ENCODE assay signal across 26 mouse cellular contexts in the genomic region with DNA sequence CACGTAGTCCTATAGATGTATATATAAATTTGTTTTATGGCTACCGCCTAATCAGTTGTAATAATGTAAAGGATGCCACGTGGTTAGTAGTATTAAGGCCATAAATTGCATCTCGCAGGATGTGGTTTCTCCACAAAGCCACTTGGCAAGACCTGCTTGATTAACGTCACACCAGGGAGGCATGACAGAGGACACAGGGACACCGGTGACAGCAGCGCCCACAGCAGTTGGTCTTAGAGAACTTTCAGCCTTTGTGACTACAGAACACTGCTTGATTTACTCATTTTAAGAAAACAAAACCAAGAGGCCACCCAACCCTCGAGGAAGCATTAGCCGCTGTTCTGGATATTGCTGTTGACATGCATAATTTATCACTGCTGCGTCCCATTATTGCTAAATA.
DNase-seq lines count a peak whose midpoint lies in the region; ATAC-seq lines count a peak whose summit lies in the region.
"Had no signal": no experiment of that assay in that cellular context is flagged by ENCODE, and none has a peak within 500 bp of the region (broad histone marks: within the 10 kb centered on the region; RNA-seq: fewer than 3 reads in every experiment).

No protein-coding gene starts in this region.

- peak; percentile 9; the same call in 1 of the 2 replicates for ATAC-seq in neural tube, embryonic 13.5 days (ENCODE audit: low read depth)
- ATAC-seq in common myeloid progenitor, adult 5-6 weeks (replicated peaks; ENCODE audit: low read depth, poor library complexity, severe bottlenecking), result peak; percentile 67
- ATAC-seq in hematopoietic stem cell, adult 5-6 weeks (replicated peaks in 1 of 2; ENCODE audit: insufficient read depth in 1 of 2, low FRiP score in 2 of 2, low TSS enrichment in 1 of 2, low read depth in 1 of 2, poor library complexity in 2 of 2, severe bottlenecking in 2 of 2), result peak; percentile 24 to 58; a peak in 2 of 4 replicates
- ATAC-seq in hindbrain, embryonic 12.5 days (ENCODE audit: low FRiP score), result no peak
- no peak for ATAC-seq in hindbrain, embryonic 14.5 days (ENCODE audit: low FRiP score)
- ATAC-seq: activated CD4-positive, CD25-positive, alpha-beta regulatory T cell, adult 4 months; CD4-positive, CD25-positive, alpha-beta regulatory T cell, adult 4 months; forebrain, embryonic 13.5 days; forebrain, postnatal 0 days; Patski had no signal

- no peak overlapping the region for H3K4me3 ChIP-seq in neural tube, embryonic 13.5 days
- no peak overlapping the region for H3K4me3 ChIP-seq in hindbrain, embryonic 12.5 days
- H3K4me3 ChIP-seq in hindbrain, embryonic 14.5 days (replicated peaks; ENCODE audit: low read length), result no peak overlapping the region
- H3K4me3 ChIP-seq: embryonic facial prominence, embryonic 10.5 days; embryonic facial prominence, embryonic 12.5 days; forebrain, embryonic 13.5 days; forebrain, embryonic 15.5 days had no signal

- H3K27ac ChIP-seq in neural tube, embryonic 13.5 days (replicated peaks), result peak overlapping the region; percentile 73
- no peak overlapping the region for H3K27ac ChIP-seq in hindbrain, embryonic 12.5 days
- no peak overlapping the region for H3K27ac ChIP-seq in hindbrain, embryonic 14.5 days
- H3K27ac ChIP-seq: embryonic facial prominence, embryonic 10.5 days; embryonic facial prominence, embryonic 12.5 days; forebrain, embryonic 13.5 days; forebrain, embryonic 15.5 days had no signal

- 31% methylated on average over 10 of the region's 10 CpGs for WGBS in neural tube, embryonic 13.5 days
- WGBS in hindbrain, embryonic 12.5 days, result 62% methylated on average over 10 of the region's 10 CpGs
- 57% methylated on average over 10 of the region's 10 CpGs for WGBS in hindbrain, embryonic 14.5 days

- no peaks in the 10 kb centered on the region for H3K27me3 ChIP-seq in neural tube, embryonic 13.5 days
- no peaks in the 10 kb centered on the region for H3K27me3 ChIP-seq in hindbrain, embryonic 12.5 days
- no peaks in the 10 kb centered on the region for H3K27me3 ChIP-seq in hindbrain, embryonic 14.5 days (ENCODE audit: control insufficient read depth, insufficient read depth, low read length)
- H3K27me3 ChIP-seq: CH12.LX; embryonic facial prominence, embryonic 12.5 days; forebrain, embryonic 13.5 days; forebrain, embryonic 15.5 days; Patski had no signal

- DNase-seq in neural tube, embryonic 10.5 days (ENCODE audit: extremely low spot score, low spot score), result no peak
- no peak for DNase-seq in hindbrain, embryonic 14.5 days (ENCODE audit: low spot score)
- no peak for DNase-seq in right cerebral cortex, postnatal 14 days
- DNase-seq: adrenal gland, adult 8-10 months; adrenal gland, postnatal 14 days; adrenal gland, postnatal 36 days; B cell, adult 2 months; cerebellum, adult 11-12 months; cerebellum, adult 8-10 months; cerebellum, adult 9-11 months; cerebellum, postnatal 14 days; cerebellum, postnatal 36 days; forebrain, postnatal 0 days had no signal

- no peak overlapping the region for H3K9ac ChIP-seq in neural tube, embryonic 13.5 days
- H3K9ac ChIP-seq in hindbrain, embryonic 12.5 days, result no peak overlapping the region
- H3K9ac ChIP-seq in hindbrain, embryonic 14.5 days, result no peak overlapping the region
- H3K9ac ChIP-seq: embryonic facial prominence, embryonic 12.5 days; forebrain, embryonic 13.5 days; forebrain, embryonic 15.5 days; forebrain, postnatal 0 days had no signal

- H3K4me2 ChIP-seq in neural tube, embryonic 13.5 days, result no peak overlapping the region
- H3K4me2 ChIP-seq in hindbrain, embryonic 12.5 days (replicated peaks), result no peak overlapping the region
- no peak overlapping the region for H3K4me2 ChIP-seq in hindbrain, embryonic 14.5 days (replicated peaks)
- H3K4me2 ChIP-seq: embryonic facial prominence, embryonic 12.5 days; forebrain, embryonic 13.5 days; forebrain, embryonic 15.5 days had no signal

- H3K9me3 ChIP-seq in neural tube, embryonic 13.5 days, result no peaks in the 10 kb centered on the region
- no peaks in the 10 kb centered on the region for H3K9me3 ChIP-seq in hindbrain, embryonic 12.5 days (replicated peaks)
- no peaks in the 10 kb centered on the region for H3K9me3 ChIP-seq in hindbrain, embryonic 14.5 days (ENCODE audit: control insufficient read depth, low read length)
- H3K9me3 ChIP-seq: embryonic facial prominence, embryonic 10.5 days; embryonic facial prominence, embryonic 12.5 days; forebrain, embryonic 13.5 days; forebrain, embryonic 15.5 days; G1E had no signal

- H3K36me3 ChIP-seq in neural tube, embryonic 13.5 days, result no peaks in the 10 kb centered on the region
- no peaks in the 10 kb centered on the region for H3K36me3 ChIP-seq in hindbrain, embryonic 12.5 days
- H3K36me3 ChIP-seq in hindbrain, embryonic 14.5 days (replicated peaks; ENCODE audit: control insufficient read depth, insufficient read depth), result no peaks in the 10 kb centered on the region
- H3K36me3 ChIP-seq: embryonic facial prominence, embryonic 10.5 days; embryonic facial prominence, embryonic 12.5 days; forebrain, embryonic 15.5 days; G1E had no signal

- peaks cover 29% of the 10 kb centered on the region for H3K4me1 ChIP-seq in neural tube, embryonic 13.5 days (replicated peaks)
- peaks cover 17% of the 10 kb centered on the region for H3K4me1 ChIP-seq in hindbrain, embryonic 12.5 days
- peaks cover 17% of the 10 kb centered on the region for H3K4me1 ChIP-seq in hindbrain, embryonic 14.5 days (replicated peaks; ENCODE audit: control insufficient read depth, insufficient read depth, low read length)

Comparison
In these comparisons a context has a peak if more than half of its experiments do, and no peak if none do; other contexts are left out.
1. ATAC-seq: peak in neural tube, embryonic 13.5 days (single experiment), common myeloid progenitor, adult 5-6 weeks (single experiment) and hematopoietic stem cell, adult 5-6 weeks (2 of 2); none in hindbrain, embryonic 12.5 days (single experiment) and hindbrain, embryonic 14.5 days (single experiment).